Mouse (Mus musculus) kidney, postnatal 25 days (tissue): ENCODE measurements at regions not wholly inside any gene's neighbourhood (a gene's known extent, or its start where the extent isn't known, plus 50 kb on each side); places are given as distances from the start of the nearest gene placed in this dataset.
"Not testable (repeated sequence)": the region's sequence is repeated elsewhere in the genome, so short reads cannot be mapped to it uniquely, and the experiment has no call there.

Experiments used
- DNase-seq, 2 experiments: peaks; one replicate each; pipeline ENCODE4 v3.0.0; 2021; ENCODE audit warnings: mixed read lengths in 2 of 2

DNA sequence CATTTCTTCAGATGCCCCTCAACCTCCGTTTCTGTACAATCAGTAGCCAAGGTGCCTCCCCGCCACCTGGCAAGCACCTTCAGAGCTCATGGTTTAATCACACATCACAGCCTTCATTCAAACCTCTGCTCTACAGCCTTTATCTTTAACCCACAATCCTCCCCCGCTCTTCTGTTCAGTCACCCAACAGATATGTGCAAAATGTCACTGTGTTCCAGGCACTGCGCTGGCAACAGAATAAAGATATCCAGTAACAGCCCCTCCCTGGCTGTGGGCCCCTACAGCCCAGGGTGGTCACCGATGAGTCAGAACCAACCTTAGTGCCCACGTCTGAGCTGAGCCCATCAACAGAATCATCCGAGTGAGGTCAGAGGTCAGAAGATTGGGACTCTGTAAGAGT is 54.3 kb upstream of the Ddr1 start:
- DNase-seq = no peak

DNA sequence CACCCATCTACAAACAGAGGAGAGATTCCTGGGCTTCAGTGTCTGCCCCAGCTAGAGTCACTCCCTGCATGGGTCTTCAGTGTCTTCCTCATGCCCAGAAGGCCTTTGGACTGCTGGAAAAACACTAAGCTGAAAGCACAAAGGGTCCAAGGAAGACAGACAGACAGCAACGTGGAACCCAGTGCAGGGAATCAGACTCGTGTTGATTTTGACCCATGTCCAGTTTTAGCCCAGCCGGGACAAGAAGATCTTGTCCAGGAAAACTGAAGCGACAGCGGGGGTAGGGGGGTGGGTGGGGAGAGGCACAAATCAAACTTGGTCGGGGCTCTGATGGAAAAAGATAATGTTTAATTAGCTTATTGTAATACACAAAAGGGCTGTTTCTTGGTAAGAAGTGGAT is 55.3 kb upstream of the Ddr1 start:
- peak in 1 of 2 experiments; percentile 63 for DNase-seq

DNA sequence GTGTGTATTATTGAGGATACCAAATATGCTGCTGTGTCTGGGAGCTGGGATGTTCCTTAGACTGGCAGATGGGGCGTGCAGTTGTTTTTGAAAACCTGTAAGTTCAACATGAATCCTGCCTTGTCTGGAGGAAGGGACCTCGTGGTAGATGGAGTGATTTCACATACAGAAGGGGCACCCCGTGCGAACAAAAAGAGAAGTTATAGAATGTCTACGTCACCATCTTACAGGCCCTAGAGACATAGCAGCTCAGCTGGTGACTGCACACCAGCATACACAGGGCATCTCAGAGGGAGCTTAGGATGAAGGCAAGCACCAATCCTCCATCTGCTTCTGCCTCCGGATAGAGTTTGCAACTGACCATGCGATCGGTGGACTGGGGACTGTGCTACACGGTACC is 58.2 kb upstream of the Ddr1 start:
- DNase-seq = no peak

GRCm38 (mm10) chr17:35763101-35763500 is 58.4 kb upstream of the Ier3 start:
- no peak for DNase-seq

GRCm38 (mm10) chr17:35763866-35764265 is 57.6 kb upstream of the Ier3 start:
- DNase-seq = peak; percentile 45 to 52

DNA sequence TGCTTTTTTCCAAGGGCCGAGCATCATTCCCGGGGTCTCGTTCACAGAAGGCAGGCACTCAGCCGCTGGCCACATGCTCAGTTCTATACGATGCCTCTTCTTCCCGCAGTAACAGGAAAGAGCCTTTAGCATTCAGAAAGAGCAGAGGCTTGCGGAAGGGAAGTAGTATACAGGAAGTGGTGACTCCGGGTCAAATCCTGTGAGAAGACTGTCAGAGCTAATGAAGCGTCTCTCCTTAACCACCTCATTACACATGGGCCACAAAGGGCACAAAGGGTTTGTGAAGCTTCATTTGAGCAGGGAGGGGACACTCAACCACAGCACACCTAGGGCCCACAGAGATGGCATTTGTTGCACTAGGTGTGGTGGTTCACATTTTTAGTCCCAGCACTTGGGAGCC is 55.1 kb upstream of the Ier3 start:
- DNase-seq = no peak

- no peak for DNase-seq
Measured at GRCm38 (mm10) chr17:35769175-35769960, 52.1 kb upstream of the Ier3 start.

- not testable (repeated sequence) for DNase-seq
Measured at GRCm38 (mm10) chr17:35769961-35770276, 51.6 kb upstream of the Ier3 start.

- no peak for DNase-seq
Measured at GRCm38 (mm10) chr17:35770599-35770998, 50.9 kb upstream of the Ier3 start.

DNA sequence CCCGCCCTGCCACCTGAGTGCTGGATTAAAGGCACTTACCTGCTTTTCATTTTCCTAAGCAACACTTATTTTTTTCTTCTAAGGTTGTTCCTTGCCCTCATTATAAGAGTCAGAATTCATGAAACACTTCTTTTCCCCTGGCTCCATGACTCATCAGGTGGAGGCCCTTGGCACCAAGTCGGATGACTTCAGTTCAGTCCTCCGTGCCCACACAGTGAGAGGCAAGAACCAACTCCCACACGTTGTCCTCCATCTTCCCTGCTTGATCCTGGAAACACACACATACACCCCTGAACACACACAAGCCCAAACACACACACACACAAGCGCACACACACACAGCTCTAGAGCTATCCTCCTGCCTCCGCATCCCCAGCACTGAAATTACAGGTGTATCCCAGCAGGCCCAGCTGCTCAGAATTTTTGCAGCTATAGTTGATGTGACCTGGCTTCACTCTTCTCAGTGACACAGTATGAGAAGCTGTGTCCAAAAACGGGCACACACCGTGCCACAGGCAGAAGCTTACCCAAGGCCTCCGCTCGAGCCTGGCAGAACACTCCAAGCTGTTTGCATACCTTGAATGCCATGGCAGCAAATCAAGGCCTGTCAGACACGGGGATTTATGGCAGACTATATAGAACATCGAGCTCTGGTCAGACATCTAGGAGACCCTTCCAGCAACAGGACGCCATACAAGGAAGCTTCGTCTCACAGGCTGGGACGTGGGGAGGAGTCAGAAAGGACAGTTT is 49.7 kb upstream of the Ier3 start:
- DNase-seq = no peak
